Mouse (Mus musculus) cortical plate, adult 2 months (tissue): ENCODE measurements at regions not wholly inside any gene's neighbourhood (a gene's known extent, or its start where the extent isn't known, plus 50 kb on each side); places are given as distances from the start of the nearest gene placed in this dataset.

Source experiments
- H3K27ac ChIP-seq: fragments of 200-500 bp; 2 replicates; pipeline ENCODE4 v1.5.1; 2012; ENCODE audit warnings: low read length, control low read depth, inconsistent platforms; ENCODE audit not compliant: insufficient read depth
- H3K4me1 ChIP-seq: fragments of 200-500 bp; 2 replicates; pipeline ENCODE4 v1.6.1; 2011; ENCODE audit warnings: low read length; ENCODE audit not compliant: control insufficient read depth, insufficient read depth
- H3K4me3 ChIP-seq: fragments of 200-500 bp; 2 replicates; pipeline ENCODE4 v1.5.1; 2011; ENCODE audit warnings: mild to moderate bottlenecking, low read length, control low read depth; ENCODE audit not compliant: insufficient read depth
- CTCF ChIP-seq: fragments of 200-500 bp; IDR thresholded peaks from 2 replicates; pipeline ENCODE4 v1.5.1; 2011; ENCODE audit warnings: mild to moderate bottlenecking, control low read depth, low read length; ENCODE audit not compliant: insufficient read depth; ENCODE audit errors: extremely low read depth
- POLR2A ChIP-seq: fragments of 200-500 bp; IDR thresholded peaks from 2 replicates; pipeline ENCODE4 v1.6.1; 2011; ENCODE audit warnings: mild to moderate bottlenecking, low read length, control low read depth; ENCODE audit not compliant: insufficient read depth; ENCODE audit errors: extremely low read depth

DNA sequence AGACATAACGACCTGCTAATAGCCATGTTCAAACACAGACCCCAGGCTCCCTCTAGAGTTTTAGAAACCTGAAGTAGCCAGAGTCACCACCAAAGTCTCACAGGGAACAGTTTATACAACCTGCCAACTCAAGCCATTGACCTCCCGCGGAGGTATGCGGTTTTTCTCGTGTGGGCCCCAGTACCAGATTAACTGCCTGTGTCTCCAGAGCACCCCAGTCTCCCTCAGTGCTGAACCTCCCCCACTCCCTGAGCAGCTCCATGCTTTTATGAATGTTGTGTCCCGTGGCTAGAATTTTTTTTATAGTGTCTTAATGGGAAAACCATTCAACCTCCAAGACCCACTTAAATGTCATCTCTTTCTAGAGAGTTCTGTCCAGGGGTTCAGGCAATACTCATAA is 98.5 kb upstream of the Gm34302 start:
- Histone ChIP-seq H3K4me3 (no peak overlapping the region), H3K27ac (no peak overlapping the region), H3K4me1 (no peaks in the 10 kb centered on the region)
- TF ChIP-seq POLR2A, result no peak
- TF ChIP-seq CTCF, result no peak

GRCm38 (mm10) chr3:63570607-63571353 is 87.1 kb upstream of the Gm34302 start:
- no peak for TF ChIP-seq POLR2A
- TF ChIP-seq CTCF, result peak; percentile 74
- Histone ChIP-seq H3K4me3 (no peak overlapping the region), H3K27ac (no peak overlapping the region), H3K4me1 (no peaks in the 10 kb centered on the region)

GRCm38 (mm10) chr3:63570082-63570481 is 86.4 kb upstream of the Gm34302 start:
- no peaks in the 10 kb centered on the region for H3K4me1 ChIP-seq
- H3K27ac ChIP-seq, result no peak overlapping the region
- no peak overlapping the region for H3K4me3 ChIP-seq
- TF ChIP-seq CTCF, result no peak
- TF ChIP-seq POLR2A, result no peak

DNA sequence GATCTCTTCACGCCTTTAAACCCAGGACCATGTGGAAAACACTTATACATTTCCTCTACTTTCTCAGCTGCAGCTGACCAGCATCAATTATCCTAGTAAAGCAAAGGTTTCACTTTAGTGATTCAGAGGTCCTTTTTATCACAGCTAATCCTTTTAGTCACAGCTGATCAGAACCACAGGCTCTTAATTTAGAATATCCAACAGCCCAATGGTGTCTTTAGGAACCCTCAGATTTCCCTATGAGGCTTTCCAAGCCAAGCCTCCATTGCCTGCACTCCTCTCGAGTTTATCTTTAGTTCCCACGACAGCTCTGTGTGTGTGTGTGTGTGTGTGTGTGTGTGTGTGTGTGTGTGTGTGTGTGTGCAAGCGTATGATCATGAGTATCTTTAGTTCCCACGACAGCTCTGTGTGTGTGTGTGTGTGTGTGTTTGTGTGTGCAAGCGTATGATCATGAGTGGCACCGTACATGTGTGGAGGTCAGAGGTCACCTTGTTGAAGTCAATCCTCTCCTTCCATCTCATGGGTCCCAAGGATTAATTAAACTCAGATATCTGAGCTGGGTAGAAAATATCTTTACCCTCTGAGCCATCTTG is 85.4 kb upstream of the Gm34302 start:
- H3K4me1 ChIP-seq, result no peaks in the 10 kb centered on the region
- no peak overlapping the region for H3K27ac ChIP-seq
- TF ChIP-seq CTCF (no peak), POLR2A (no peak)
- H3K4me3 ChIP-seq, result no peak overlapping the region

GRCm38 (mm10) chr3:63567726-63568125 is 84.0 kb upstream of the Gm34302 start:
- H3K4me1 ChIP-seq, result no peaks in the 10 kb centered on the region
- no peak overlapping the region for H3K4me3 ChIP-seq
- no peak overlapping the region for H3K27ac ChIP-seq
- no peak for TF ChIP-seq POLR2A
- TF ChIP-seq CTCF, result no peak

- H3K4me3 ChIP-seq, result no peak overlapping the region
- no peak overlapping the region for H3K27ac ChIP-seq
- TF ChIP-seq POLR2A (no peak), CTCF (no peak)
- no peaks in the 10 kb centered on the region for H3K4me1 ChIP-seq
Measured at GRCm38 (mm10) chr3:63563057-63563456, 79.4 kb upstream of the Gm34302 start.

- Histone ChIP-seq H3K4me3 (no peak overlapping the region), H3K4me1 (no peaks in the 10 kb centered on the region), H3K27ac (no peak overlapping the region)
- no peak for TF ChIP-seq POLR2A
- no peak for TF ChIP-seq CTCF
Measured at GRCm38 (mm10) chr3:63562532-63562931, 78.9 kb upstream of the Gm34302 start.

GRCm38 (mm10) chr3:63560745-63561151 is 77.1 kb upstream of the Gm34302 start:
- TF ChIP-seq POLR2A (no peak), CTCF (no peak)
- H3K27ac ChIP-seq, result no peak overlapping the region
- H3K4me3 ChIP-seq, result no peak overlapping the region
- H3K4me1 ChIP-seq, result no peaks in the 10 kb centered on the region

DNA sequence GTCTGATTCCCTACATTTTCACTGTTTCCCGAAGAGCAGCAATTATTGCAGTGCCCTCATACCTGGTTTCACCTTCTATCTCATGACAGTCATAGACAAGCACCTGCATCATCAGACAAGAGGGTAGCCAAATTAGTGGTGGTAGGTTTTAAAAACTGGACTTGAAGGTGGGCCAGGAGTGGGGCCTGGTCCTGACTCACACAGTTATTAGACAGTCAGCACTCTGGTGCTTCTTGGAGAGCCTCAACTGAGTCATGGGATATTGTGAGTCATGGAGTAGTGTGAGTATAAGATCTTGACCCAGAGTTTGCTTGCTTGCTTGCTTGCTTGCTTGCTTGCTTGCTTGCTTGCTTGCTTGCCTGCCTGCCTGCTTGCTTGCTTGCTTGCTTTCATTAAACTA is 73.1 kb upstream of the Gm34302 start:
- TF ChIP-seq POLR2A (no peak), CTCF (no peak)
- no peak overlapping the region for H3K4me3 ChIP-seq
- no peak overlapping the region for H3K27ac ChIP-seq
- no peaks in the 10 kb centered on the region for H3K4me1 ChIP-seq

GRCm38 (mm10) chr3:63554872-63555271 is 71.2 kb upstream of the Gm34302 start:
- TF ChIP-seq POLR2A, result no peak
- peak; percentile 15; the same call in 1 of the 2 replicates for TF ChIP-seq CTCF
- H3K4me3 ChIP-seq, result no peak overlapping the region
- H3K27ac ChIP-seq, result no peak overlapping the region
- H3K4me1 ChIP-seq, result no peaks in the 10 kb centered on the region

GRCm38 (mm10) chr3:63553426-63553825 is 69.7 kb upstream of the Gm34302 start:
- H3K4me3 ChIP-seq, result no peak overlapping the region
- no peak overlapping the region; the same call in 1 of the 2 replicates for H3K27ac ChIP-seq
- no peak for TF ChIP-seq POLR2A
- H3K4me1 ChIP-seq, result no peaks in the 10 kb centered on the region
